In genomic region chr10:117776281-117777102, GRCm38 (mm10) we compare ENCODE assay signal across 26 mouse cellular contexts.
"Had no signal": no experiment of that assay in that cellular context is flagged by ENCODE, and none has a peak within 500 bp of the region (broad histone marks: within the 10 kb centered on the region; RNA-seq: fewer than 3 reads in every experiment).

No protein-coding gene starts in this region.

- H3K27ac ChIP-seq: gastrocnemius, adult 2 months; heart, adult 2 months; heart, embryonic 13.5 days; heart, embryonic 15.5 days; hindbrain, embryonic 10.5 days; hindbrain, embryonic 12.5 days; hindbrain, embryonic 14.5 days; intestine, embryonic 15.5 days; layer of hippocampus, adult 2 months; left cerebral cortex, adult 2 months; limb, embryonic 10.5 days; limb, embryonic 12.5 days had no signal

- H3K4me3 ChIP-seq: gastrocnemius, adult 2 months; heart, adult 2 months; heart, embryonic 13.5 days; heart, embryonic 15.5 days; hindbrain, embryonic 10.5 days; hindbrain, embryonic 12.5 days; intestine, embryonic 15.5 days; layer of hippocampus, adult 2 months; left cerebral cortex, adult 2 months; limb, embryonic 10.5 days; limb, embryonic 12.5 days had no signal

- H3K4me1 ChIP-seq: heart, embryonic 13.5 days; heart, embryonic 15.5 days; hindbrain, embryonic 10.5 days; hindbrain, embryonic 12.5 days; intestine, embryonic 15.5 days; limb, embryonic 10.5 days; limb, embryonic 12.5 days had no signal

- H3K4me2 ChIP-seq: heart, embryonic 11.5 days; heart, embryonic 13.5 days; heart, embryonic 15.5 days; hindbrain, embryonic 12.5 days; hindbrain, embryonic 14.5 days; intestine, embryonic 15.5 days; limb, embryonic 12.5 days had no signal

- H3K9me3 ChIP-seq: heart, embryonic 13.5 days; heart, embryonic 15.5 days; hindbrain, embryonic 10.5 days; hindbrain, embryonic 12.5 days; intestine, embryonic 15.5 days; limb, embryonic 10.5 days; limb, embryonic 12.5 days had no signal

- H3K9ac ChIP-seq: heart, embryonic 13.5 days; heart, embryonic 15.5 days; hindbrain, embryonic 12.5 days; hindbrain, embryonic 14.5 days; intestine, embryonic 15.5 days; limb, embryonic 12.5 days had no signal

- ATAC-seq: hindbrain, embryonic 16.5 days; inflammation-experienced regulatory T-cells, adult 6 months; intestine, embryonic 15.5 days; intestine, postnatal 0 days had no signal

- DNase-seq: gastrocnemius, adult 2 months; gastrocnemius, postnatal 10 days; gastrocnemius, postnatal 25 days; heart, adult 2 months; heart, postnatal 14 days; heart, postnatal 36 days; kidney, adult 18-20 months; kidney, adult 8-10 months; kidney, postnatal 10 days; kidney, postnatal 25 days; kidney, postnatal 4 days; liver had no signal

- H3K27me3 ChIP-seq: heart, embryonic 13.5 days; heart, embryonic 15.5 days; hindbrain, embryonic 12.5 days; intestine, embryonic 15.5 days; limb, embryonic 12.5 days had no signal
